Mouse (Mus musculus) forebrain, postnatal 0 days (tissue): ENCODE measurements around the gene Fam131a. TPM values are rescaled to one million over a fixed set of nuclear protein-coding genes. Genes with fewer than 3 reads are reported as not detected.

Experiments used
- ATAC-seq: fragments of 200-750 bp; cut with Nextera tagmentation; 2 replicates; pipeline ENCODE4 v1.8.0; 2017; ENCODE audit warnings: mild to moderate bottlenecking, moderate library complexity
- DNase-seq: peaks from one replicate; pipeline ENCODE4 v3.0.0-alpha.2; 2015
- H3K27ac ChIP-seq: fragments of 300-500 bp; sonication (generic); 2 replicates; pipeline ENCODE4 v1.5.1; 2014; ENCODE audit warnings: low read depth, mild to moderate bottlenecking, antibody characterized with exemption, low read length, moderate library complexity, mixed read lengths
- H3K27me3 ChIP-seq: fragments of 300-500 bp; sonication (generic); 2 replicates; pipeline ENCODE4 v1.6.1; 2014; ENCODE audit warnings: mild to moderate bottlenecking, low read length, mixed read lengths; ENCODE audit not compliant: insufficient read depth
- H3K36me3 ChIP-seq: fragments of 300-500 bp; sonication (generic); 2 replicates; pipeline ENCODE4 v1.6.1; 2014; ENCODE audit warnings: mild to moderate bottlenecking, moderate library complexity; ENCODE audit not compliant: insufficient read depth
- H3K4me1 ChIP-seq: fragments of 300-500 bp; sonication (generic); 2 replicates; pipeline ENCODE4 v1.6.1; 2014; ENCODE audit warnings: antibody characterized with exemption; ENCODE audit not compliant: insufficient read depth
- H3K4me2 ChIP-seq: fragments of 300-500 bp; sonication (generic); 2 replicates; pipeline ENCODE4 v1.6.1; 2014; ENCODE audit warnings: low read depth, mild to moderate bottlenecking, moderate library complexity
- H3K4me3 ChIP-seq: fragments of 300-500 bp; sonication (generic); 2 replicates; pipeline ENCODE4 v1.5.1; 2014; ENCODE audit warnings: low read depth, low read length, mixed read lengths
- H3K9ac ChIP-seq: fragments of 300-500 bp; sonication (generic); 2 replicates; pipeline ENCODE4 v1.6.1; 2014; ENCODE audit warnings: mild to moderate bottlenecking
- H3K9me3 ChIP-seq: fragments of 300-500 bp; sonication (generic); 2 replicates; pipeline ENCODE4 v1.6.1; 2016; ENCODE audit warnings: low read length
- CTCF ChIP-seq: sonication (generic); IDR thresholded peaks from 2 replicates; pipeline ENCODE4 v1.5.1; 2016; ENCODE audit warnings: antibody characterized with exemption, control low read depth, low read depth
- WGBS: fragments of 180-500 bp; shearing (Covaris S2); extraction: QIAGEN DNeasy Blood & Tissue Kit; methylation state at CpG from one replicate; pipeline ENCODE4 v1.1.7; 2014; 5-methylcytosine and 5-hydroxymethylcytosine counted together
- polyA plus RNA-seq: library from polyadenylated mRNA; unstranded; fragments of >200 nt; fragmentation: Nextera tagmentation; extraction: Ambion mirVana; gene quantifications from 2 replicates; pipeline ENCODE4 v1.2.1, GENCODE M21; 2015
- total RNA-seq: library from RNA; depleted of rRNA; stranded (reverse); fragments of >200 nt; gene quantifications from 2 replicates; pipeline ENCODE4 v1.2.3, GENCODE M21; 2014

The Fam131a gene
- total and polyA plus RNA-seq, 2 experiments from 2014 or later, result 89.9 to 200 TPM

- Histone ChIP-seq H3K4me3 (no peak overlapping the region), H3K4me1 (peaks cover 6% of the 10 kb centered on the region; the same call in 1 of the 2 replicates), H3K36me3 (peaks cover 76% of the 10 kb centered on the region), H3K9me3 (no peaks in the 10 kb centered on the region), H3K9ac (no peak overlapping the region), H3K27me3 (no peaks in the 10 kb centered on the region), H3K27ac (no peak overlapping the region), H3K4me2 (no peak overlapping the region)
- ATAC-seq, result no peak
- no peak for TF ChIP-seq CTCF
- 89% methylated on average over 5 of the region's 5 CpGs for WGBS
- DNase-seq, result no peak
These were observed 15.7 kb upstream of the Fam131a start for GRCm38 (mm10) chr16:20677380-20677779.

GRCm38 (mm10) chr16:20677974-20678675 is 14.9 kb upstream of the Fam131a start:
- H3K4me3 ChIP-seq, result no peak overlapping the region
- ATAC-seq (peak; percentile 30; the same call in 1 of the 2 replicates), DNase-seq (peak; percentile 25)
- TF ChIP-seq CTCF, result no peak
- peaks cover 84% of the 10 kb centered on the region for H3K36me3 ChIP-seq
- H3K9me3 ChIP-seq, result no peaks in the 10 kb centered on the region
- H3K9ac ChIP-seq, result no peak overlapping the region
- 61% methylated on average over 10 of the region's 10 CpGs for WGBS
- H3K27me3 ChIP-seq, result no peaks in the 10 kb centered on the region
- peaks cover 6% of the 10 kb centered on the region; the same call in 1 of the 2 replicates for H3K4me1 ChIP-seq
- H3K4me2 ChIP-seq, result no peak overlapping the region
- H3K27ac ChIP-seq, result no peak overlapping the region

GRCm38 (mm10) chr16:20690774-20691173 is 2.3 kb upstream of the Fam131a start:
- ATAC-seq (no peak), DNase-seq (no peak)
- peaks cover 56% of the 10 kb centered on the region for H3K36me3 ChIP-seq
- H3K4me1 ChIP-seq, result peaks cover 7% of the 10 kb centered on the region; the same call in 1 of the 2 replicates
- 93% methylated on average over 3 of the region's 3 CpGs for WGBS
- no peak overlapping the region for H3K4me3 ChIP-seq
- TF ChIP-seq CTCF, result no peak
- H3K27ac ChIP-seq, result no peak overlapping the region
- H3K9me3 ChIP-seq, result no peaks in the 10 kb centered on the region
- H3K4me2 ChIP-seq, result no peak overlapping the region
- no peaks in the 10 kb centered on the region for H3K27me3 ChIP-seq
- no peak overlapping the region for H3K9ac ChIP-seq

- Histone ChIP-seq H3K4me1 (peaks cover 7% of the 10 kb centered on the region; the same call in 1 of the 2 replicates), H3K27ac (no peak overlapping the region), H3K27me3 (no peaks in the 10 kb centered on the region), H3K4me3 (no peak overlapping the region), H3K4me2 (no peak overlapping the region), H3K9ac (no peak overlapping the region), H3K9me3 (no peaks in the 10 kb centered on the region), H3K36me3 (peaks cover 47% of the 10 kb centered on the region)
- TF ChIP-seq CTCF, result no peak
- DNase-seq, result no peak
- ATAC-seq, result no peak
- 76% methylated on average over 1 of the region's 1 CpGs for WGBS
These were observed 1.4 kb upstream of the Fam131a start for GRCm38 (mm10) chr16:20691617-20692016.

GRCm38 (mm10) chr16:20692241-20692965 is 638 bp upstream of the Fam131a start:
- H3K27ac ChIP-seq, result peak overlapping the region; percentile 98

GRCm38 (mm10) chr16:20694781-20695180 is 1.7 kb downstream of the Fam131a start:
- no peaks in the 10 kb centered on the region for H3K27me3 ChIP-seq
- ATAC-seq (peak; percentile 8; the same call in 1 of the 2 replicates), DNase-seq (peak; percentile 80)
- peak overlapping the region; percentile 69 for H3K4me2 ChIP-seq
- H3K9me3 ChIP-seq, result no peaks in the 10 kb centered on the region
- no peak for TF ChIP-seq CTCF
- H3K4me1 ChIP-seq, result peaks cover 7% of the 10 kb centered on the region; the same call in 1 of the 2 replicates
- H3K4me3 ChIP-seq, result peak overlapping the region; percentile 47; the same call in 1 of the 2 replicates
- no peak overlapping the region for H3K9ac ChIP-seq
- H3K27ac ChIP-seq, result peak overlapping the region; percentile 79
- WGBS, result 52% methylated on average over 8 of the region's 8 CpGs
- H3K36me3 ChIP-seq, result peaks cover 29% of the 10 kb centered on the region

More at GRCm38 (mm10) chr16:20692241-20692965, 638 bp upstream of the Fam131a start:
- peaks cover 39% of the 10 kb centered on the region for H3K36me3 ChIP-seq
- H3K4me3 ChIP-seq, result no peak overlapping the region
- H3K4me2 ChIP-seq, result peak overlapping the region; percentile 77
- peaks cover 7% of the 10 kb centered on the region; the same call in 1 of the 2 replicates for H3K4me1 ChIP-seq
- DNase-seq, result no peak
- WGBS, result 46% methylated on average over 16 of the region's 16 CpGs
- peak overlapping the region; percentile 92 for H3K9ac ChIP-seq
- no peaks in the 10 kb centered on the region for H3K27me3 ChIP-seq
- ATAC-seq, result no peak
- H3K9me3 ChIP-seq, result no peaks in the 10 kb centered on the region
- no peak for TF ChIP-seq CTCF
